Mouse (Mus musculus) induced T-regulatory cell, adult 2 months (primary cell): ENCODE measurements around the gene Sez6l2.

ENCODE experiments used
- DNase-seq: peaks from one replicate; pipeline ENCODE4 v3.0.0-alpha.2; 2012; ENCODE audit warnings: low read depth

Gene Sez6l2

GRCm38 (mm10) chr7:127008239-127009019, 58.1 kb downstream of the Sez6l2 start:
- no peak for DNase-seq

- DNase-seq, result no peak
Observed at GRCm38 (mm10) chr7:127009307-127010085, 59.1 kb downstream of the Sez6l2 start.

GRCm38 (mm10) chr7:127011051-127011450, 60.7 kb downstream of the Sez6l2 start:
- DNase-seq, result no peak

GRCm38 (mm10) chr7:127011717-127012116, 61.4 kb downstream of the Sez6l2 start:
- DNase-seq, result no peak

- no peak for DNase-seq
Observed at GRCm38 (mm10) chr7:127012374-127012773, 62.0 kb downstream of the Sez6l2 start.

- no peak for DNase-seq
Observed at GRCm38 (mm10) chr7:127012845-127013244, 62.5 kb downstream of the Sez6l2 start.

- DNase-seq, result no peak
Observed at GRCm38 (mm10) chr7:127013385-127013784, 63.0 kb downstream of the Sez6l2 start.

GRCm38 (mm10) chr7:127014320-127014719, 64.0 kb downstream of the Sez6l2 start, which contains the start of gene Mvp:
TSS of gene Mvp (minus strand) at chr7:127014621.
- DNase-seq, result peak; percentile 91

- no peak for DNase-seq
Observed at GRCm38 (mm10) chr7:127014993-127015392, 64.6 kb downstream of the Sez6l2 start.

- DNase-seq, result peak; percentile 64
Observed at GRCm38 (mm10) chr7:127016081-127016480, 65.7 kb downstream of the Sez6l2 start.

- DNase-seq, result no peak
Observed at GRCm38 (mm10) chr7:127016481-127016485, 65.9 kb downstream of the Sez6l2 start, which contains the start of gene Pagr1b. TSS of gene Pagr1b (minus strand) at chr7:127016484.

- no peak for DNase-seq
Observed at GRCm38 (mm10) chr7:127016486-127016938, 66.1 kb downstream of the Sez6l2 start.

- DNase-seq, result peak; percentile 100
Observed at GRCm38 (mm10) chr7:127016971-127017949, 66.9 kb downstream of the Sez6l2 start, which contains the start of gene Pagr1a. TSS of gene Pagr1a (minus strand) at chr7:127017352.

GRCm38 (mm10) chr7:127017950-127018345, 67.6 kb downstream of the Sez6l2 start:
- DNase-seq, result no peak

- DNase-seq, result no peak
Observed at GRCm38 (mm10) chr7:127018416-127019305, 68.3 kb downstream of the Sez6l2 start.

GRCm38 (mm10) chr7:127019306-127019960, 69.1 kb downstream of the Sez6l2 start:
- DNase-seq, result no peak

- DNase-seq, result no peak
Observed at GRCm38 (mm10) chr7:127020031-127020430, 69.7 kb downstream of the Sez6l2 start.
